Mouse (Mus musculus) stomach, embryonic 14.5 days (tissue): ENCODE data around the gene Ccdc155. TPM values are rescaled to one million over a fixed set of nuclear protein-coding genes. Genes with fewer than 3 reads are reported as not detected.

Source experiments
- ATAC-seq: fragments of 200-750 bp; cut with Nextera tagmentation; 2 replicates; pipeline ENCODE4 v1.8.0; 2017; ENCODE audit warnings: low read depth, moderate TSS enrichment; ENCODE audit not compliant: insufficient number of reproducible peaks, insufficient read depth, low FRiP score
- H3K27ac ChIP-seq: fragments of 300-500 bp; sonication (generic); 2 replicates; pipeline ENCODE4 v1.5.1; 2014; ENCODE audit warnings: mild to moderate bottlenecking, low read length, moderate library complexity, mixed read lengths
- H3K27me3 ChIP-seq: fragments of 300-500 bp; sonication (generic); 2 replicates; pipeline ENCODE4 v1.6.1; 2014; ENCODE audit warnings: low read length, control low read depth, mixed read lengths; ENCODE audit not compliant: control insufficient read depth, insufficient read depth
- H3K36me3 ChIP-seq: fragments of 300-500 bp; sonication (generic); 2 replicates; pipeline ENCODE4 v1.6.1; 2014; ENCODE audit warnings: mild to moderate bottlenecking, control low read depth, low read length, moderate library complexity, mixed read lengths; ENCODE audit not compliant: control insufficient read depth, insufficient read depth
- H3K4me1 ChIP-seq: fragments of 300-500 bp; sonication (generic); 2 replicates; pipeline ENCODE4 v1.6.1; 2014; ENCODE audit warnings: low read length, control low read depth, mixed read lengths; ENCODE audit not compliant: control insufficient read depth, insufficient read depth
- H3K4me2 ChIP-seq: fragments of 300-500 bp; sonication (generic); replicated peaks from 2 replicates; pipeline ENCODE4 v1.6.1; 2014; ENCODE audit warnings: low read depth, low read length, control low read depth
- H3K4me3 ChIP-seq: fragments of 300-500 bp; sonication (generic); 2 replicates; pipeline ENCODE4 v1.5.1; 2014; ENCODE audit warnings: low read depth, low read length, control low read depth
- H3K9ac ChIP-seq: fragments of 300-500 bp; sonication (generic); replicated peaks from 2 replicates; pipeline ENCODE4 v1.6.1; 2014; ENCODE audit warnings: low read depth, mild to moderate bottlenecking, control low read depth, low read length, moderate library complexity, mixed read lengths
- H3K9me3 ChIP-seq: fragments of 300-500 bp; sonication (generic); 2 replicates; pipeline ENCODE4 v1.6.1; 2016; ENCODE audit warnings: low read depth, low read length, control low read depth; ENCODE audit not compliant: control insufficient read depth
- WGBS: fragments of 180-500 bp; shearing (Covaris S2); extraction: QIAGEN DNeasy Blood & Tissue Kit; methylation state at CpG from one replicate; pipeline ENCODE4 v1.1.7; 2014; 5-methylcytosine and 5-hydroxymethylcytosine counted together
- polyA plus RNA-seq: library from polyadenylated mRNA; unstranded; fragments of >200 nt; fragmentation: Nextera tagmentation; extraction: Ambion mirVana; gene quantifications from 2 replicates; pipeline ENCODE4 v1.2.1, GENCODE M21; 2014

The Ccdc155 gene
- polyA plus RNA-seq, 1 experiment from 2014 or later: 0.22 TPM

DNA sequence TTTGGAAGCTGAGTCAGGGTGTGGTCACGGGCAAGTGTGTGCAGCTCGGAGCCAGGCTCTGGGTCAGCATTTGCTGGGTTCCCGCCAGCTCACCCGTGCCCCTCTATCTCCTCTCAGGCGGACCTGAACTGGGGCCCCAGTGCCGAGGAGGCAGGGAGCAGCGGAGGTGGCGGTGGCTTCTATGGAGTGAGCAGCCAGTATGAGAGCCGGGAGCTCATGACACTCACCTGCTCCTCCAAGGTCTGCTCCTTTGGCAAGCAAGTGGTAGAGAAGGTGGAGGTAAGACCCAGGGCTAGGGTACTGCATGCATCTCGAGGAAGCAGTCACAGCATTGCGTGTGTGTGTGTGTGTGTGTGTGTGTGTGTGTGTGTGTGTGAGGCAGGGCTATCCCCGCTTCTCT lies 26.5 kb upstream of the Ccdc155 start:
- 0 out of 2 replicates have a peak, but pooled peaks cover 2% of the 10 kb centered on the region for H3K27me3 ChIP-seq
- no peak overlapping the region for H3K4me3 ChIP-seq
- H3K27ac ChIP-seq: no peak overlapping the region
- no peak overlapping the region for H3K9ac ChIP-seq
- H3K4me2 ChIP-seq: no peak overlapping the region
- H3K4me1 ChIP-seq: peaks cover 16% of the 10 kb centered on the region
- H3K9me3 ChIP-seq: no peaks in the 10 kb centered on the region
- peaks cover 60% of the 10 kb centered on the region for H3K36me3 ChIP-seq
- no peak for ATAC-seq
- 87% methylated on average over 12 of the region's 12 CpGs for WGBS

DNA sequence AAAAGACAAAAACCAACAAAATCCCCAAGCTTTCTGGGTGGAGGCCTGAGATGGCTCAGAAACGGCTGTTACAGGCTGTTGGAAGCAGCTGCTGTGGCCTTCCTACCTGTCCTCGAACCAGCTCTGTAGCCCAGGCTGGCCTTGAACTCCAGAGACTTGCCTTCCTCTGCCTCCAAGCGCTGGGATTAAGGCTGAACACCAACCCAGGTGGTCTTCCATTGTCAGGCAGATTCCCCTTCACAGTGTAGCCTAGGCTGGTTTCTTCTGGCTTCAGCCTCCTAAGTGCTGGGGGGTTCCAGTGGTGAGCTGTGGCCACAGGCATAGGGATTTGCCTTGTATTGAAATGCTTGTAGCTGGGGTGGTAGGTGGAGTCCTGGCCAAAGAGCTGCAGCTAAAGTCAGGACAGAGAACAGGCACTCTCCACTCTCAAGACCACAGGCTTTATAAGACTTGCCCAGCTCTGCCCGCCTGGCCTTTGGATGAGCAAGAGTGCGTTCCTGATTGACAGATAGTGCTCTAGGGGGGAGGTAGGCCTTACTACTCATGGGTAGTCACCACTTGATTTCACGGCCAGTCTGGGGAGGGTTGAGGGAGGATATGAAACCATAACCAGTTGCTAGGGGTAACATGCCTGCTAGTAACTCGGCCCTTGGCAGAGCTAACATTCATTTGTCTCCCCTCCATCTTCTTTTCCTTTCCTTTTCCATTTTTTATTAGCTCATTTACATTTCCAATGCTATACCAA lies 24.9 kb upstream of the Ccdc155 start:
- no peak for ATAC-seq
- H3K4me1 ChIP-seq: peaks cover 9% of the 10 kb centered on the region
- no peaks in the 10 kb centered on the region for H3K27me3 ChIP-seq
- H3K9me3 ChIP-seq: no peaks in the 10 kb centered on the region
- H3K27ac ChIP-seq: no peak overlapping the region
- WGBS: 92% methylated on average over 7 of the region's 7 CpGs
- no peak overlapping the region for H3K4me3 ChIP-seq
- no peak overlapping the region for H3K4me2 ChIP-seq
- peaks cover 76% of the 10 kb centered on the region for H3K36me3 ChIP-seq
- H3K9ac ChIP-seq: no peak overlapping the region

DNA sequence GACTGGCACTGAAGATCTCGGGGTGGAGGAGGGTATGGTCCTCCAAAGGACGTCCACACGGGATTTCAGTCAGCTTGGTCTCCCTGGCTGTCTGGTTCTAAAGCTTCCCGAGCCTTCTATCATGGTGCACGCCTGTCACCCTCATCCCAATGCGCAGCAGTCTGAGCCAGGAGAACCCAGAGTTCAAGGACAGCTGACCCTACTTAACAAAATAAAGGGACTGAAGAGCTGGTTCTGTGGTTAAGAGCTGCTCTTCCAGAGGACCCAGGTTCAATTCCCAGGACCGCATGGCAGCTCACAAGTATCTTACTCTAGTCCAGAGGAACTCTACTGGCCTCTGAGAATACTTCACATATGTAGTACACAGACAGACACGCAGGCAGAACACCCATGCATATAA lies 24.4 kb upstream of the Ccdc155 start:
- Histone ChIP-seq H3K36me3 (peaks cover 79% of the 10 kb centered on the region), H3K9ac (no peak overlapping the region), H3K27ac (no peak overlapping the region), H3K27me3 (no peaks in the 10 kb centered on the region), H3K4me3 (no peak overlapping the region), H3K4me1 (peaks cover 7% of the 10 kb centered on the region), H3K9me3 (no peaks in the 10 kb centered on the region), H3K4me2 (no peak overlapping the region)
- ATAC-seq: no peak
- WGBS: 93% methylated on average over 8 of the region's 8 CpGs

DNA sequence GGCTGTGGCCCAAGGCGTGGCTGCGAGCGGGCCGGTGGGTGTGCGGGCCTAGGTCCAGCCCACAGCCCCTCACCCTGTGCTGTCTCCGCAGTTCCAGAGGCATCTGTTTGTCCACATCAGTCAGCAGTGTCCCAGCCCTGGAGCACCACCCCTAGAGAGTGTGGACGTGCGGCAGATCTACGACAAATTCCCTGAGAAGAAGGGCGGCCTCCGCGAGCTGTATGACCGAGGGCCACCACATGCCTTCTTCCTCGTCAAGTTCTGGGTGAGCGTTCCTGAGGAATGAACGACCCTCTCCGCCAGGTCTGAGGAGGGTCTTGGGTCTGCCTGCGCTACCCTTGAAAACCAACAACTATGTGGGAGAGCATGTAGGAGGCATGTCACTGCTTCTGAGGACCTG lies 23.9 kb upstream of the Ccdc155 start:
- Histone ChIP-seq H3K27me3 (no peaks in the 10 kb centered on the region), H3K4me1 (peaks cover 2% of the 10 kb centered on the region), H3K4me3 (no peak overlapping the region), H3K9ac (no peak overlapping the region), H3K9me3 (no peaks in the 10 kb centered on the region), H3K4me2 (no peak overlapping the region), H3K36me3 (peaks cover 81% of the 10 kb centered on the region), H3K27ac (no peak overlapping the region)
- ATAC-seq: no peak
- 93% methylated on average over 18 of the region's 18 CpGs for WGBS

DNA sequence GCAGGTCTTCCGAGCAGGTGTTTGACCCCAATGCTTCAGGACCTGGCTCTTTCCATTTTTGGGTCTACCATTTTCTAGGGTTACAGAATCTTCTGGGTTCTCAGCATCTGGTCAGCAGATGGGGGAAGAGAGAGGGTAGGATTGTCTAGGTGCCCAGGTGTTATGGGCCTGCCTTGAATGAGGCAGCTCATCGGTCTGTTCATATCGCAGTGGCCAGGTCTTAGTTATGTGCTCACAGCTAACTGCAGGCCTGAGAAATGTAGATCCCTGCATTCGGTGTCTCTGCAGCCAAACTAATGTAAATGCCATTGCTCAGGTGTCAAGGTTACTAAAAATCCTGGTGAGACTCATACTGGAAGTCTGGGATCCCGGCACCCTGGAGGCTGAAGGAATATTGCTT lies 21.7 kb upstream of the Ccdc155 start:
- Histone ChIP-seq H3K4me1 (no peaks in the 10 kb centered on the region), H3K27ac (no peak overlapping the region), H3K36me3 (peaks cover 79% of the 10 kb centered on the region), H3K9me3 (no peaks in the 10 kb centered on the region), H3K27me3 (no peaks in the 10 kb centered on the region), H3K9ac (no peak overlapping the region), H3K4me3 (no peak overlapping the region), H3K4me2 (no peak overlapping the region)
- no peak for ATAC-seq
- 98% methylated on average over 5 of the region's 5 CpGs for WGBS

DNA sequence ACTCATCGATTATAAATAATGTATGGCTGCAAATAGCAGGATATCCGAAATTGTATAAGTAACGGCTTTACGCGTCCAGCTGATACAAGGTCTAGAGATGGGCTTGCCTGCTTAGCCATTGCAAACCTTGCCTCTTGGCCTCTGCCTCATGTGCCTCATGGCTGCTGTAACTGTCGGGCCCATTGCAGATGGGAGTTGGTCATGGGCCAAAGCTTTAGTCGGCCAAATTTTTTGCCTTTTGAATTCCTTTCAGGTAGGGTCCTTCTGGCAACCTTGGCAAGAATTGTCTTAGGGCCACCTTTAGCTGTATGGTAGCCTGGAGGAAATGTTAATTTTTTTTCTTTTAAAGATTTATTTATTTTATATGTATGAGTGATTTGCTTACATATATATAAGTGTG lies 20.1 kb upstream of the Ccdc155 start:
- no peaks in the 10 kb centered on the region for H3K27me3 ChIP-seq
- no peaks in the 10 kb centered on the region for H3K9me3 ChIP-seq
- peaks cover 86% of the 10 kb centered on the region for H3K36me3 ChIP-seq
- H3K4me3 ChIP-seq: no peak overlapping the region
- 92% methylated on average over 7 of the region's 7 CpGs for WGBS
- H3K9ac ChIP-seq: no peak overlapping the region
- no peak overlapping the region for H3K27ac ChIP-seq
- no peak overlapping the region for H3K4me2 ChIP-seq
- H3K4me1 ChIP-seq: no peaks in the 10 kb centered on the region
- ATAC-seq: no peak

DNA sequence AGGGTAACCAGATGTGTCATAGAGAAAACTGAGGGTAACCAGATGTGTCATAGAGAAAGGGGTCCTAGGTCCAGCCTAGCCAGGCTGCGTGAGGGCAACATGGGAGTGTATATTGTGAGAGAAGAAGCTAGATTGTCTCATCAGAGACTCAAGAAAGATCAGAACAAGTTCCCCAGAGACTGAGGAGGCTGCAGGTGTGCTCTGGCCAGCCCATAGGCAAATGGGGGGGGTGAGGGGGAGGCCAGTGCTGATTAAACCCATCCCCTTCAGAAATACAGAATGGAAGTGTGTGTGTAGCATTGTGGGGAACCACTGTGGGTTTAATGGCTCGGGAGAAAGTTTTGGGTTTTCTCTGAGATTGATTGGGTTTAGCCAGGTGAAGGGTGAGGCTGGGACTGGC lies 17.0 kb upstream of the Ccdc155 start:
- Histone ChIP-seq H3K4me2 (no peak overlapping the region), H3K4me1 (peaks cover 12% of the 10 kb centered on the region), H3K27ac (no peak overlapping the region), H3K27me3 (no peaks in the 10 kb centered on the region), H3K9ac (no peak overlapping the region), H3K4me3 (no peak overlapping the region), H3K36me3 (peaks cover 84% of the 10 kb centered on the region), H3K9me3 (no peaks in the 10 kb centered on the region)
- ATAC-seq: no peak
- WGBS: 68% methylated on average over 2 of the region's 2 CpGs

DNA sequence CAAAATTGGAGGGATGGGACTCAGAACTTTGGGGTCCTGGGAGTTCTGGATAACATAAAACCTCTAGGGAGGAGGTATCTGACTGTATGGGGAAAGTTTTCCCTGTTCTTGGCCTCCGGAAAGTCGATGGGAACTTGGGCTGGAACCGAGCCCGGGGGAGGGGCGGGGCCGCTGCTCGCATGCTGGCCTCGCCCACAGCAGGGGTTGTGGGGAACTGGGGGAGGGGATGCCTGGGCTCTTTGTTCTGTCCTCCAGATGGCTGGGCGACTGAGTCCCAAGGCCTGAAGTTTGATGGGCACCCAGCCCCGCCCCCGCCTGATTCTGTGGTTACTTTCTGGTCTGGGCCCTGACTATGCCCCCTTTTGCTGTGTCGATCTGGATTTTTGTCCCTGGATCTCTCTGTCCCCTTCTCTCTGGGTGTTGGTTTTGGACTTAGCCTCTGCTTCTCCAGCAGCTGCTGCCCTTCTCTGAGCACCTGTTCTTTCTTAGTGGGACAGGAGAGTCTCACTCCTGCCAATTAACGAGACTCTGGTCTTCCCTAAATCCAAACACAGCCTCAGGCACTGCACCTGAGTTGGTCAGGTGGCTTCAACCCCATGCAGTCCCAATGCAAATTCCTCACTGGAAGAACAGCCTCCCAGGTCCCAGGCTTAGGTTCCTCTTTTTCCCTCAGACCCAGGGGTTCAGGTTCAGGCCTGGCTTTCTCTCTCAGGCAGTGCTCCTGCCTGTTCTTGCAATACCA lies 11.9 kb upstream of the Ccdc155 start:
- Histone ChIP-seq H3K4me1 (peaks cover 20% of the 10 kb centered on the region), H3K27ac (peak overlapping the region; percentile 89), H3K27me3 (no peaks in the 10 kb centered on the region), H3K4me3 (peak overlapping the region; percentile 71), H3K9ac (peak overlapping the region; percentile 95), H3K36me3 (peaks cover 42% of the 10 kb centered on the region), H3K4me2 (peak overlapping the region; percentile 97), H3K9me3 (no peaks in the 10 kb centered on the region)
- peak; percentile 76 for ATAC-seq
- 1% methylated on average over 13 of the region's 13 CpGs for WGBS
